Mouse (Mus musculus) B cell, adult 2 months (primary cell): ENCODE data around the gene 4921517D22Rik.
A peak's percentile ranks its signal among the peaks of the same experiment; 100 is the strongest.
"Not testable (repeated sequence)": the region's sequence is repeated elsewhere in the genome, so short reads cannot be mapped to it uniquely, and the experiment has no call there.

Experiments
- DNase-seq, 2 experiments: peaks; one replicate each; pipeline ENCODE4 v3.0.0; 2022

The 4921517D22Rik gene

DNA sequence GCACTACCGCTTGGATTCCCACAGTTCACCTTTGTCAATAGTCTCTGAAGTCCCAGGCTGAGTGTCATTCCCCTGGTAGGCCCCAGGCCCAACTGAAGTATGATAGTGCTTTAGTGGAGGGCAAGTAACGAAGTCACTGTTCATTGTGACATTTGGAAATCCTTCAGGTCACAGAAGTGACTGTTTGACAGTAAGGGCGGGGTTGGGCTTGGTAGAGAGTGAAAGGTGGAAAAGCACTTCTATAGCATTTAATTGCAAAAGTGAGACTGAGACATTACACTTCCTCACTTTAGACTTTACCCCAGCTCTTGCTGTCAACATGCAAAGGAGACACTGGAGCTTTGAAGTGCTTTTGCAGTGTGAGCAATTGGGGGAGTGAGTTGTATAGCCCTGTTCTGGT is at the start of gene 4921517D22Rik:
TSS of gene 4921517D22Rik (minus strand) at position 101 of the 400 bp plus-strand sequence.
- DNase-seq = no peak

DNA sequence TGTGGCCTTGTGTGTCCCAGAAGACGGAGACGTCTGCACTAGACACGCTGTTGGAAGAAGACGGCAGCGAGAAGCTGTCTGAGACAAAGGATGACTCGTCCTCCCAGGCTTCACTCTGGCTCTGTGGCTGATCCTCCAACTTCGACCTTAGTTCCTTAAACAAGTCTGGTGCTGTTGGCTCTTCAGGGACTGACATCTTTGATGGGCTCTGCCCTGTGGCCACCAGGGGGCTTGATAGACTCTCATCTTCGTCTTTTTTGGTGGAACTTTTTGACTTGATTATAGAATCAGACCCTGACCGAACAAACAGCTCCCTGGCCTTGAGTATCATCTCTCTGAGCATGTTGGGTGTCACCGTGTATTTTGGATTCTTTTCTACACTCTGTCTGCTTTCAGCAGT is 47.8 kb upstream of the 4921517D22Rik start:
- peak; percentile 38 to 40 for DNase-seq

DNA sequence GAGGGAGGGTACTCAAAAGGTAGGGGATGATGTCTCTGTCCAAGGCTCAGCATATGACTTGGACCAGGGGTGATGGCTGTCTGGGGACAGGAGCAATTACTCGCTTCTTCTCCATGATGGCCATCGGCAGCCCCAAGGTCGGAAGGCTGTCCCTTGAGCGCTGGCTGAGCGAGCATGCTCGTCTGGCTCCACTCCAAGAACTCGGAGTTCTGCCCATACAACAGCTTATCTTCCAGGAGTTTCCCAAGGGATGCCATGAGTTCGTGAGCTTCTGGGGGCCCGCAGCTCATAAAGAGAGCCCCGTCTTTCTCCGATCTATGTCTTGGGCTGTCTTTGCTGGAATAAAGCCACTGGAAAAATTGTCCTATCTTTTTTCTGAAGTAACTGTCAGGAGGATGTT is 47.2 kb upstream of the 4921517D22Rik start:
- no peak for DNase-seq

DNA sequence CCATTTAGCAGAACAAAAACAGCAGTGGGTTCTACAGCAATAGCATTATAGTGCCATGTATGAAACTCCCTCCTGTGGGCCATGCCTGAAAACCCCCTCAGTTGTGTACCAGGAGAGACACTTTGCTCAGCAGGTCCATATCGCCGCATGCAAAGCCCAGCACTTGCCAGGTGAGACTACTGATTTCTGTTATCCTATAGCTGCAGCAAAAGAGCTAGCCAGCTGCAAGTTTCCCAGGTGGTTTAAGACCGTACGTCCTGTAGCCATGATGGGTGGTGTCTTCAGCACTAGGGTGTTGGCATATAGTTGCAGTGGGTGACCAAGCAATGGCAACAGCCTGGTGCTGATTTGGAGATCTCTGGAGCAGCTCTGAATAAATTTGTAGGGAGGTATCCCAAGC is 45.5 kb upstream of the 4921517D22Rik start:
- no peak for DNase-seq

DNA sequence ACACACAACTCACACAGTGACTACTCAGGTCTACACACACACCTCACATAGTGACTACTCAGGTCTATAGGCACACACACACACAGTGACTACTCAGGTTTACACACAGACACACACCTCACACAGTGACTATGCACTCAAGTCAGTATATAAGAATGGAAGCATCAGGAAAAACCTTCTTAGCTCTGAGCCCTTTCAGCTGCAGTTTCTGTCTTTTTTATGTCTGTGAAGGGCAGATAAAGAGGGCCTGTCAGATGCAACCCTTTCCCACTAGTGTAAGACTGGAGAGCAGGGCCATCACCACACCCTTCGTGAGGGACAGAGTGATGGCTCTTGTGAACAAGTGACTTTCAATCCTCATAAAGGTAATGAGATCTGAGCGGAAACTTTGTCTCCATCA is 44.5 kb upstream of the 4921517D22Rik start:
- DNase-seq = no peak

DNA sequence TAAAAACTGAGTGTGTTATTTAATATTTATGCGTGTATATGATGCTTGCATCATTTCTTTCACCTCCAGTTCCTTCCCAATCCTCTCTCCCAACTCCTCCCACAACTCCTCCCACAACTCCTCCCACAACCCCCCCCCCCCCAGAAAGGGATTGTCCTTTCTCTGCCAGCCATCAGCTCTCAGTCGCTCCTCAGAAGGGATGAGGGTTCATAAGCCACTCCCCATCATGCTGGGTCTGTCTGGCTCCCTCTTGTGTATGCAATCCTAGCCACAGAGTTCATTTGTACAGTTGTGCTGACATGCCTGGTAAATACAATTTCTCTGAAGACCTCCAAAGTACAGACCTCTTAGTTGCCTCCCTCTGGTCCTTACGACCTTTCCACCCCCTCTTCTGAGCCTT is 41.3 kb upstream of the 4921517D22Rik start:
- no peak for DNase-seq

DNA sequence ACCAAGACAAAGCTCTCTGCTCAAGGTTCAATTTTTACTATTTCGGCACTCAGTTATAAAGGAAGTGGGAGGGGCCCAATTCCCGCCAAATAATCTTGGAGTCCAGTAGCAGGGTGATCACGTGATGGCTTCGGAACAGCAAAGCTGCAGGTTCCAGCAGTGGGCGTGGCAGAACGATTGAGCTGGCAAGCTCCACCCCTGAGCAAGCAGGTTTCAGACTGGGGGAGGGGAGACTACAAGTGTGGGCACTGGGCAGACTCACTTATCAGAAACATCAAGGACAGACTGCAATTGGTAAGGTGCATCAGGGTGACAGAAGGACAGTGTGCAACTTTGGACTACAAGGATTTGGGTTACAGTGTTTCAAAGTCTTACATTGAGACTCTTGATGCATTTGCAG is 40.4 kb upstream of the 4921517D22Rik start:
- DNase-seq = not testable (repeated sequence)

DNA sequence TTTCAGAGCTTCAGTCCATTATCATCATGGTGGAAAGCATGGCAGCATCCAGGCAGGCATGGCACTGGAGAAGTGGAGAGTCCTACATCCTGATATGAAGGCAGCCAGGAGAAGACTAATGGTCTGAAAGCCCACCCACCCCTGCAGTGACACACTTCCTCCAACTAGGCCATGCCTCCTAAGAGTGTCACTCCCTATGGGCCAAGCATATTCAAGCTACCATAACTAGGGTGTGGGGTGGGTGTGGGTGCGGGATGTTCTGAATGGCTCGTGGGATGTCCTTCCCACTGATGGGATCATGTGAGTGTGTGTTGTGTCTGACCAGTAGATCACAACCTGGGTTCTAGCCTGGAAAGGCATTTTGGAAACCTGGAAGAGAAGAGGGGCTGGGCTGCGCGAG is 40.0 kb upstream of the 4921517D22Rik start:
- no peak for DNase-seq

DNA sequence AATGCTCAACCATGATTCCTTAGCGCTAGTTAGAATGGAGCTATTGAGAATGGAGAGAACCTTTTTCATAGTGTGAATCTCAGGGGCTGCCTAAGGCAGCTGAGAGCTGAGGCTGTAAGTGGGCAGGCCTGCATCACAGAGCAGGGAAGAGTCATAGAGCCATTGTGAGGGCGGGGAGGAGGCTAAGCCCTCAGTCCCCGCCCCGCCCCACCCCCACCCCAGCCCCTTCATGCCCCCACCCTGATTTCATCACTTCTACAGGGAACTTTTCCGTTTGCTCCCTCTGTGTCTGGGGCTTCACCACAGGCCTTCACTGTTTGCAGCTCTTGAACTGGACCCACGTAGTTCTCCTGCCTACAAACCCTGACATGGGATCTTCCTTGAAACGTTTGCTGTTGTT is 37.7 kb upstream of the 4921517D22Rik start, which contains the start of gene Spata31d1d:
TSS of gene Spata31d1d (minus strand) at position 101 of the 400 bp plus-strand sequence.
- DNase-seq = no peak

DNA sequence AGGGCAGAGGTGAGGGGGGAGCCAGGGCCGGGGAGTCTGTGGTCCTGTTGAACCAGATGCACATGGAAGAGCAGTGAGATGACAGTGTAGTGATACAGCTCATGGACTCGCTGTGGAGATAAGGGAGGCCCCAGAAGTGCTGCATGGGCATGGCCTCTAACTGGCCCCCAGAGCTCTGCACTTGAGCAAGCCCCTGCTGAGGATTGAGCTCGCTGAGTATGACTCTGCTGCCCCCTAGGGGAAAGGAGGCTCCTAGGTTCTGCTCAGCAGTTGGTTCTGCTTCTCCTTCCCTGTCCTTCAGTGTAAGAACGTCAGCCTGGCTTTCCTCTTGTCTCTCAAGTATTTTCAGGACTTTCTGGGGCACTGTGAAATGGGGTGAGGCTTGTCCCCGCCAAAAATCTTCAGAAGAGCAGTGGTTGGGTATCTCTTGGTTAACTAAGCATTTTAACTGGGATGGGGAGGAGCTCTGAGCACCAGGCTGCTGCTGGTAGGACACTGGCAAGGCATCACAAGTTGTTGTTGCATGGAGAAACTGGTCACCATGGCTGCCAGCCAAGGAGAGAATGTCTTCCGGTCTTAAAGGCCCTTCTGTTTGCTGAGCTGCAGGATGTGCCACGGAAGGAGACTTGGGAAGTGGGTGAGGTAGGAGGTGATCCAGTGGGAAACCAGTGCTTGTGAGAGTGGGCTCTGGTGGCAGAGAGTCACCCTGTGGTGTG is 34.6 kb upstream of the 4921517D22Rik start:
- peak; percentile 87 to 88 for DNase-seq

DNA sequence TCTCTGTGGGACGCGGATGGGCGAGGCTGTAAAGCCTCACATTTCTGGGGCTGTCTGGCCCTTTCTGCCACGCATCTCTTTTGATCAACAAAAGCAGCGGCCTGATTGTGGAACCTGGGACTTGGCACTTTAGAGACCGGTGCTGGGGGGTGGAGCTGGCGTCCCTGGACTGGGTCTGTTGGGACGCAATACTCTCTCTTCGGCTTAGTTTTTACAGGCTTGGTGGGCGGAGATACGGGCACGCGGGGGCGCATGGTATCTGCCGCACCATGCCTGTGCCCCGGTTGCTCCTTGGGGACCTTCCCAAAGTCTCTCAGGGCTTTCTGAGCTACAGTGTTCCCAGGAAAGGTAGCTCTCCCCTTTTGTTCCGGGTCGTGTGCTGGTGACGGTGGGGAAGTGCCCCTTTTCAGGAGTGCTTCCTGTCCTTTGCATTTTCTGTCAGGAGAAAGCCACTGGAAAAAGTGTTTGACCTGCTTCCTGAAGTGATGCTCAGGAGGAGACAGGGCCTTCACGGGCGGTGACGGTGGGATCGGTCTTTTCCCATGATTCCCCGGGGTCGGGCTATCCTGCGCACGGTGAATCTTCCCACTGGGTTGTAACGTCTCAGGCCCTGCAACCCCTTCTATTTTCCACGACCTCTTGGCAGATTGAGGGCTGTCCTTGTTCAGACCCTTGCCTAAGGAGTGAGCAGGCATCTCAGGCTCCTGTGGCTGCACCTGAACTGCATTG is 32.4 kb upstream of the 4921517D22Rik start:
- no peak for DNase-seq

DNA sequence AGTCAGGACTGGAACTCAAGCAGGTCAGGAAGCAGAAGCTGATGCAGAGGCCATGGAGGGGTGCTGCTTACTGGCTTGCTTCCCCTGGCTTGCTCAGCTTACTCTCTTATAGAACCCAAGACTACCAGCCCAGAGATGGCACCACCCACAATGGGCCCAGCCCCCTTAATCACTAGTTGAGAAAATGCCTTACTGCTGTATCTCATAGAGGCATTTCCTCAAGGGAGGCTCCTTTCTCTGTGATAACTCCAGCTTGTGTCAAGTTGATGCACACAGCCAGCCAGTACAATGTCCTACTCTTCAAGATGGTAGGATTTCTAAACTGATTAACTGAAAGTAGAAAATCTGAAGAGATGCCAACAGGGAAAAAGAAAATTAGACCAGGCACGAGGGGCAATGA is 28.2 kb upstream of the 4921517D22Rik start:
- not testable (repeated sequence) for DNase-seq

DNA sequence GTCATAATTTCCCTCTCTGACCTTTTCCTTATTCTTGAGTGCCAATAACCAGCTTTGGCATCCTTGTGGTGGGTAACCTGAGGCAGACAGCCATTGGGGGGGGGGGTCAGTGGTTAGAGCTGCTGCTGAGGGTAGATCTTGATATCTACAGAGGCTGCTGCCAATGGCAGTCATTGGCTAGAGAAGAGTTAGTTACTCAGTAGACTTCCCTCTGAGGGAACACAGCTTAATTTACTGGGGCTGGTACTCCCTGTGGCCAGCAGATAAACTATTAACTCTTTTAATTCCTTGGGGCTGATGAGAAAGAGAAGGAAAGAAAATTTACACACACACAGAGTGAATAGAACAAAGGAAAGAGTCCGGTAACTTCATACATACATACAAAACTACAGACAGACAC is 25.6 kb upstream of the 4921517D22Rik start:
- DNase-seq = no peak

DNA sequence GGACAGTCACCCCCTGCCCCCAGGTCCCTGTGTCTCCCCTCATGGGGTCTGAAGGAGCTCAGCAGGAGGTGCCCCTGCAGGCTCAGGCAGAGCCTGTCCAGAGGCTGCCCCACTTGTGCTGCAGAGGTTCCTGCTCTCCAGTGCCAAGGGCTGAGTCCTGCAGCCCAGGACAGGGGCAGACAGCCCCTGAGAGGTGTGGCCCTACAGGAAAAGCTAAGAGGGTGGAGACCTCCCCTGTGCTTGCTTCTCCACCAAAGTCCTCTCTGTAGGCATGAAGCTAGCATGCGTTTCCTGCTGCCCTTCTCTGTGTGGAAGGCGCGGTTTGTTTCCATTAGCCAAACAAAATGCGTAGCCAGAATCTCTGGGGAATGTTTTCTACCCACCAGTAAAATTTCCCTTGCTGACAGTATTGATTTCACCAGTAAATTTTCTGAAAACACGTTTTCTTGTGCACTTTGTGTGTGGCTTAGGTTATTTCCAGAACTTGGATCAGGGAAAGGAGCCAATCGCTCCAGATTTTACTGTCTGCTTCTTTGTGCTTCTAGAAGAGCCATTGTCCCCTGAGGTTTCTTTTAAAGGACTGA is 25.0 kb upstream of the 4921517D22Rik start:
- not testable (repeated sequence) for DNase-seq

DNA sequence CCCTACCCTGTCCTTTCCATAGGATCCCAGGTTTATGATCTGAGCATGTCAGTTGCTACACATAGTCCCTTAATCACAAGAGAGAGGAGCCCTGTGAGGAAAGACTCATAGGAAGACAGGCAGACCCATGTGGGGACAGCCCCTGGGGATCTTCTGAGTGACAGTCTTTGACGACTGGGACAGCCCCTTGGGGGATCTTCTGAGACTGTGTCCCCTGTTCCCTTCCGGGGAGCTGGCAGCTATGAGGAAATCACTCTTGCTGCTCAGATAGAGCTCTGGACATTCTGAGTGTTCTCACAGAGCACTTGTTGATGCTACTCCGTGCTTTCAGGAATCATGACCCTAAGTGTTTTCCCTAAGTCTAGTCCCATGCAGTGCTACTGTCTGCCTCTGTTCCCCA is 19.8 kb upstream of the 4921517D22Rik start:
- peak; percentile 45 to 51 for DNase-seq

DNA sequence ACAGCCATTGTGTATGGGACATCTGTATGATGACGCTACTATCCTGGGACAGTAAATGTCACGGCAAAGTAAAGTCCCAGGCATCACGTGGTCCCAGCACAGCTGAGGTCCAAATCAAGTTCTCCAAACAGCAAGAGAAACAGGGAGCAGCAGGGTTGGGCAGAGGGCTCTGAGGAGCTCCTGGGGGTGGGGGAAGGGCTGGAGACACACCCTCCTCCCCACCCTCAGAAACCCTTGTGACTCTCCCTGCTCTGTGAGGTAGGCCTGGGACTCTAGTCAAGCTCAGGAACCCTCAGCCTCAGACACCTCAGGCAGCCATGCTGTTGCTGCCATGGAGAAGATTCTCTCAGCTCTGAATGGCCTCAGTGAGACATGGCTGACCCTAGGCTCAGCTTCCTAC is 18.1 kb upstream of the 4921517D22Rik start, which contains the start of gene Spata31d1b:
TSS of gene Spata31d1b (plus strand) at position 301 of the 400 bp plus-strand sequence.
- not testable (repeated sequence) for DNase-seq

DNA sequence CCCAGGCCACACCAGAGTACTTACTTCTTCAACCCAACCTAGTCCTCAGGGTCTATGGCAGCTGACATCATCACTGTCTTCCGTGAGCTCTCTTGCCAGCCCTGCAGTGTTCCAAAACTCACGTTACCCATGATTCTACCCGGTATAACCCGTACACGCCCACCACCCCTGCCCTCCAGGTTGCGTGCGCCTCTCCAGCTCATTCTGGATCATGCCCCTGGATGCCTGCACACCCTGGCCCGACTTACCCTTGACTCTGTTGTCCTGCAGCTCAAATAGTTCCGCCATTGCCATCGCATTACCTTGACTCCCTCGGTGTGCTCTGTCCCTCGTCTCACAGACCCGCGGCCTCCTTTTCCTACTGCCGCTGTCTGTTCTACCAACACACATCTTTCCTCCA is 16.3 kb upstream of the 4921517D22Rik start, which contains the start of gene Spata31d1a:
TSS of gene Spata31d1a (minus strand) at position 101 of the 400 bp plus-strand sequence.
- DNase-seq = no peak

DNA sequence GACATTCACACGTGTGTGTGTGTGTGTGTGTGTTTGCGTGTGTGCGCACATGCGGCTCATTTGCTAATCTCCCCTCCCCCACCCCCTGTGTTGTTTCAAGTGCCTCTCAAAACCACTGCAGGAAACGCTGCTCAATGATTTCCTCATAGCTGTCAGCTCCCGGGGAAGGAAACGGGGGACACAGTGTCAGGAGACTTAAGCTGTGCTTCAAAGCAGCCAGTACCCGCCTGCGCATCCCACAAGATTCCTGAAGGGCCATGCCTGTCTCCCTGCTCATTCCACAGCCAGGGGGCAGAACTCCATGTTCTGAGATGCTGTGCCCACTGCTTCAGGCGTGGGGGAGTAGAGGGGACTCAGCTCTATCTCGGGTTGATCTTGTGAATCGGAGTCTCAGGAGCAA is 10.7 kb upstream of the 4921517D22Rik start:
- no peak for DNase-seq

DNA sequence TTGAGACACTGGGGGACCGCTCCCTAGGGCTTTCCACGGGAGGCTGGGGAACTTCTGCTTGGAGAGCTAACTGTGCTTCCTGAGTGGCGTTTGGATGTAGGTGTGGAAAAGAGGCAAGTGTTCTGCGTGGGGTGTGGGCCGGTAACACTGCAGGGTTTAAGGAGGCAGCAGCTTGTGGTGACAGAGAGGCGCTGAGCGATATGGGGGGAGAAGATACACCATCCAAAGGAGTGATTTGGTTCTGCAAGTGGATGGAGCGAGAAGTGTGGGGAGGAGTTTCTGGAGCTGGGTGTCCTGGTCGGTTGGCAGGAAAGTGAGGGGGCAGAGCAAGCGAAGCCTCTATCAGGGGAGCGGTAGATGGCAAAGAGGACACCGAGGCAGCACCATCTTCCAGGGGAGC is 9.6 kb upstream of the 4921517D22Rik start:
- no peak for DNase-seq

DNA sequence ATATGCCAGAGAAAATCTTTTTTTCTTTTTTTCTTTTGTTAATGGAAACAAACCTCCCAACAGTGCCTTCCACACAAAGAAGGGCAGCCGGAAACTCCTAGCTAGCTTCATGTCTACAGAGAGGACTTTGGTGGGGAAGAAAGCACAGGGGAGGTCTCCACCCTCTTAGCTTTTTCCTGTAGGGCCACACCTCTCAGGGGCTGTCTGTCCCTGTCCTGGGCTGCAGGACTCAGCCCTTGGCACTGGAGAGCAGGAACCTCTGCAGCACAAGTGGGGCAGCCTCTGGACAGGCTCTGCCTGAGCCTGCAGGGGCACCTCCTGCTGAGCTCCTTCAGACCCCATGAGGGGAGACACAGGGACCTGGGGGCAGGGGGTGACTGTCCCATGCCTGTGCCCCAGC is 6.2 kb upstream of the 4921517D22Rik start:
- not testable (repeated sequence) for DNase-seq

DNA sequence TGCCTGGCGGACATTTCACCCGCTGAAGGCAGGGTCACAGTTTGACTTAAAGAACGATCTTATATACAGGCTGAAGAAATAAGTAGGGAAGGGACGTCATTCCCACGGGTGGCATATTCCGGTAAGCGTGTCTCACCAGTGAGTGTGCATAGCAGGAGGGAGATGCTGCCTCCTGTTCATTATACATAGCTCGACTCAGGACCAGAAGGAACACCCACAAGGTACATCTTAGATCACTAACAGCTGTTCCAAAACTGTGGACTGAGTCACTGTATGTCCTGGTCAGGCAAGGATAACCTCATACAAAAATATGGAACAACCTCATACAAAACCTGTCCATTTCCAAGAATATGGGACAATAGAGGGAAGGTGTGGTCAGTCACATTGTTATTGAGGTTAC is 5.2 kb upstream of the 4921517D22Rik start:
- DNase-seq = no peak

DNA sequence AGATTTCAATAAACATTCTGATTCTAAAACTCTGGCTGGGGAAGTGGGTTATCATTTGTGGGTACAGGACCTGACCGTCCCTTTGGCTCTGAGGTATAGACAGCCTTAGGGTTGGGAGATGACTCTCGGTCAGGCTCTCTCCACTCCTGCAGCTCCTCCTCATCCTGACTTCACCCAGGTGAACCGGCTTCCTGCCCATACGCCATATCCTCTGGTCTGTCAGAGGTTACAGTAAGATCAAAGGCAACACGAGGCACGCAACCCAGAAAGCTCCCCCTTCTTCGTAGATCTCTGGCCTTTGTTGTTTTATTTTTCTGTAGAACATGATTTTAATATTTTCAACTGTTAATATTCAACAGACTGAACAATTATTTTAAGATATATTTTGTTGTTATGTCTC is 1.9 kb upstream of the 4921517D22Rik start:
- DNase-seq = no peak

DNA sequence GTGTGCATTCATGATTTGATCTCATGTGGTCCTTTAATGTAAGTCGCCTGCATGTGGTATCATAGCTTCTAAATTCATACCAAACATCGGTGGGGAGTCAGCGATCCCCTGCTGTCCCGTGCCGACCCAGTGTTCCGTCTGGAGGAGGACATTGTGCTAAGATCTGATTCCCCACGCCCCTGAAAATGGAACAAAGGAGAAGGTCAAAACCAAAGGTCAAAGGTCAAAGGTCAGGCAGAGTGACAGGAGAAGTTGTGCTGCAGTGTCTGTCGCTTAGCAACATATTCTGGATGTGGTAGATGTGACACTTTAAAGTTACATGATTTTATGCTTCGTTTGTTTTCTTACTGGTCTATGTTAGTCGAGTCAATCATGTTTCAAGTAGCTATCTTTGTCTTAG is 2.4 kb downstream of the 4921517D22Rik start:
- DNase-seq = no peak

DNA sequence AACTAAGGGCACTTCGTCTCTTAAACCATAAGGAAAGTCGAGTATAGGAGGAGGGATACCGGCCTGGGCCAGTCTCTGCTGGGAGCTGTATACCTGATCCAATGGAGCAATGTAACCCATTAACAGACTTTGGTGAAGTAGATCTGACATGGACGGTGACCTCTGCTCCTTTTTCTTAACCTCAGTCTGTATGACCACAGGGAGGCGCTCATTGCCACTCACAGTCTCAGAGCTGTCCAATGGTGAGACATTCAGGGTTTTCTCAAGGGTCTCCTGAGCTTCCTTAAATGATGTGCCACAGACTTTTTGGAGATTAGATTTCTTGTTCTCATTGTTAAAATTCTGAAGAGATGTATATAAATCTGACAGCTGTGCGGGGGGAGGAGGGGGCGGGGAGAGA is 3.3 kb downstream of the 4921517D22Rik start:
- no peak for DNase-seq
